Mouse (Mus musculus): ENCODE results near the gene Tssk4.

Gene Tssk4

DNA sequence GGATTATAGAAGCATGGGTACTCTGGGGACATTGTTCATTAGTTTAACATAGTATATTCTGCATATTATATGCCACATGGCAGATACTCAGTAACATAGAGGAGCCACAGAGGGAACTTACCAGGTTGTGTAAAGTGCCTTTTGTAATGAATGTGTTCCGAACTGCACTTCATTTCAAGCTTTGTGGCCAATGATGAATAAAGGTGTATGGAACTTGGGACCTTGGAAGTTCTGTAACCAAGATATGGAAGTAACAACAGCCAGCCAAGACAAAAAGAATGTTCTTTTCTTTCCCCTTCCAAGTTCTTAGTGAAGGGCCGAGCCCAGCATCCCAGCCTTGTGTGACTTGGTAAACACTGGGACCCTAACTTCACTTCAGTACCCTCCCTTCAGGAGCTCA lies at the start of gene Tssk4:
Gene Tssk4 (plus strand): TSS at position 301 of the 400 bp plus-strand sequence.
- no peak for DNase-seq (ENCODE audit: low spot score in 2 of 2)

GRCm38 (mm10) chr14:55603271-55603632 lies 46.7 kb upstream of the Tssk4 start, which contains the start of gene Irf9:
TSS of gene Irf9 (plus strand) at chr14:55603571.
- DNase-seq (ENCODE audit: low spot score in 2 of 2) = no peak

DNA sequence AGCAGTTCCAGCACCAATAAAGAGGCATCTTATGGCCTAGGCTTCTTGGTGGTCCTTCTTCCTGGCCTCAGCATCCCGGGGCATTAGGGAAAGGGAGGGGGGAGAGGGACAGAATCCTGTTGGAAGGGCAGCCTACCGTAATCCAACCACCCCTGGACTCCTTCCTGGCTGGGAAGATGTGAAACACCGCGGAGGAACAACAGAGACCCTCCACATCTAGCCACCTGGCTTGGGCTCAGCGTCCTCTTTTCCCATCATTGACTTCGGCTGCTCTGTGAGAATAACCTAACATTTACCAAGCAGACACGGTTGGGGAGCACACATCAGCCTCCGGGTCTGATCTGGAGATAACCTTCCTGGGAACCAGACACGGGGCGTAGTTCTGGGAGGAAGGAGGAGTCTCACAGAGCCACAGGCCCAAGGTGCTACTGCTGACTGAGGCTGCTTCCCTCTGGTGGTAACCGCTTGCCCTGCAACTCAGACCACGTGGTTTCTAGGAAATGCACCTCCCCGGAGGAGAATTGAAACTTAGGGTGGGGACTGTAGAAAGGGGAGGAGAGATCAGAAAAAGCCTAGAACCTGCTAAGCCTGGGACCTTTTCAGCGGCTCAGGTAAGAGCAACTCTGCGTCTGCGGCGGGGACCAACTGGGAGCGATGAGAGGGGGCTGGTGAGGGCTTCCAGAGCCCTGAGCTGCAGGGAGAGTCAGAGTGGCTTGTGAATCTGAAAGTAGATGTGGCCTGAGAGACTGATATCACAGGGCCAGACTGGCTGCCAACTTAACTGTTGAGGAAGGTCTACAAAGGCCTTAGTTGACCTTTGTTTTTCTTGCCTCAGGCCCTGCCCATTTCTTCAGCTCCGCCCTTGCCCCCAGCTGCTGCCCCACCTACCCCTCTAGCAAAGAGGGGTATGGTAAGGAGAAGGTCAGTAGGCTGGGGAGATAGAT lies 46.1 kb upstream of the Tssk4 start:
- DNase-seq (ENCODE audit: low spot score in 2 of 2) = peak; percentile 77 to 85

DNA sequence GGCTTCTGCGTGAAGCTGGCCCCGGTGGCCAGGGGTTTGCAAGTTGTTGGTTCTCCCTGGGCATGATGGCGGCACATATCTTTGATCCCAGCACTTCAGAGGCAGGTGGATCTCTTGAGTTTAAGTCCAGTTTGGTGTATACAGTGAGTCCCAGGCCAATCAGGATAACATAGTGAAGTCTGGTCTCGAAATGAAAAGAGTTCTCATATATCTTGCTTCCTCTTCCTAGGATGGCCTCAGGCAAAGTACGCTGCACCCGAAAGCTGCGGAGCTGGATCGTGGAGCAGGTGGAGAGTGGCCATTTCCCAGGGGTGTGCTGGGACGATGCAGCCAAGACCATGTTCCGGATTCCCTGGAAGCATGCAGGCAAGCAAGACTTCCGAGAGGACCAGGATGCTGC lies 45.2 kb upstream of the Tssk4 start:
- no peak for DNase-seq (ENCODE audit: low spot score in 2 of 2)

- DNase-seq (ENCODE audit: low spot score in 2 of 2) = no peak
Measured at GRCm38 (mm10) chr14:55605743-55606459, 44.1 kb upstream of the Tssk4 start.

GRCm38 (mm10) chr14:55608339-55608738 lies 41.6 kb upstream of the Tssk4 start:
- DNase-seq (ENCODE audit: low spot score in 2 of 2) = no peak

GRCm38 (mm10) chr14:55613346-55613745 lies 36.6 kb upstream of the Tssk4 start:
- DNase-seq (ENCODE audit: low spot score in 2 of 2) = no peak

DNA sequence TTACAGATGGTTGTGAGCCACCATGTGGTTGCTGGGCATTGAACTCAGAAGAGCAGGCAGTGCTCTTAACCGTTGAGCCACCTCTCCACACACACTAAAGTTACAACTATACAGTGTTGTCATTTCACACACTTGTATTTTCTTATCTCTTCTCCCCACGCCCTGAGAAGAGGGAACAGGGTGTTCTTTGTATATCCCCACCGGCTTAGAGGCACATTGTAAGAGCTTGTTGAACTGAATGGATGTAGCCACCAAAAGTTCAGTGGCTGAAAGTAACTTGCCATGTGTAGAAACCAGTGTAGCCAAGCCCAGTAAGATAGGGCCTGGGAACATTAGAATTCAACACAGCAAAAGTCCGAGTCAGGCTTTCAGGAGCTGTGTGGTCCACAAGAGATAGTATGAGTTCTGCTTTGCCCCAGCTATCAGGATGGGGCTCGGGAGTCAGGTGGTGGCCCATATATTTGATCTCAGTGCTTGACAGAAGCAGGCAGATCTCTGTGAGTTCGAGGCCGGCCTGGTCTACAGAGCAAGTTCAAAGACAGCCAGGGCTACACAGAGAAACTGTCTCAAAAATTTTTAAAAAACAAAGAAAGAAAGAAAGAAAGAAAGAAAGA lies 35.3 kb upstream of the Tssk4 start:
- DNase-seq (ENCODE audit: low spot score in 2 of 2) = no peak

DNA sequence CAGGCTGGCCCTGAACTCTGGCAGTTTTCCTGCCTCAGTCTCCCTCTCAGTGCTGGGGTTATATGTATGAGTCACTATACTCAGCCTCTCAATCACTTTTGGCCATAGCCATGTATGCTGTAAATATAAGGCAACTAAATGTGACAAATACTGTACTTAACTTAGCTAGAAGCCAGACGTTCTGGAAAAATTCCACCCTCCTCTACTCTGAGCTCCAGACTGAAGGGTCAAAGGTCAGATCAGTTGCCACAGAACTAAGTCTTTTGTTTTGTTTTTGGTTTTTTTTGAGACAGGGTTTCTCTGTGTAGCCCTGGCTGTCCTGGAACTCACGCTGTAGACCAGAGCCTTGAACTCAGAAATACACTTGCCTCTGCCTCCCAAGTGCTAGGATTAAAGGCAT lies 34.1 kb upstream of the Tssk4 start:
- DNase-seq (ENCODE audit: low spot score in 2 of 2) = no peak

- no peak for DNase-seq (ENCODE audit: low spot score in 2 of 2)
Measured at GRCm38 (mm10) chr14:55616844-55617243, 33.1 kb upstream of the Tssk4 start.

DNA sequence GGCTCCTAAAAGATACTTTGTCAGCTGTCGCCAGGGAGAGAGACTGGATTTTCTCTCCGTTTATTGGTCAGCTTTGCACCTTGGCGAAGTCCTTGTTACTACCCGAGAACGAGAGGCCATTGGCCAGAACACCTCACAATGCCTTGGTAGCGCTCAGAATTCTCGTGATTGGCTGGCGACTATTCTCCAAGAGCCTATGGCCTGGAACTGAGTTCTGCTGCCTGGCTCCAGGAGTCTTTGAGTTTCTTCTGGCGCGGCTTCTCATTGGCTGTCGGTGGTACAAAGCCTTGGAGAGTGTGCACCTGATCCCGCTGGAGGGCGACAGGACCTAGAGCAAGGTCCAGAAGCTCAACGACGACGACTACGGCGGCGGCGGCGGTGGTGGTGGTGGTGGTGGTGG lies 32.2 kb upstream of the Tssk4 start, which contains the start of gene Rec8:
Gene Rec8 (plus strand): TSS at position 216 of the 400 bp plus-strand sequence.
- no peak for DNase-seq (ENCODE audit: low spot score in 2 of 2)

DNA sequence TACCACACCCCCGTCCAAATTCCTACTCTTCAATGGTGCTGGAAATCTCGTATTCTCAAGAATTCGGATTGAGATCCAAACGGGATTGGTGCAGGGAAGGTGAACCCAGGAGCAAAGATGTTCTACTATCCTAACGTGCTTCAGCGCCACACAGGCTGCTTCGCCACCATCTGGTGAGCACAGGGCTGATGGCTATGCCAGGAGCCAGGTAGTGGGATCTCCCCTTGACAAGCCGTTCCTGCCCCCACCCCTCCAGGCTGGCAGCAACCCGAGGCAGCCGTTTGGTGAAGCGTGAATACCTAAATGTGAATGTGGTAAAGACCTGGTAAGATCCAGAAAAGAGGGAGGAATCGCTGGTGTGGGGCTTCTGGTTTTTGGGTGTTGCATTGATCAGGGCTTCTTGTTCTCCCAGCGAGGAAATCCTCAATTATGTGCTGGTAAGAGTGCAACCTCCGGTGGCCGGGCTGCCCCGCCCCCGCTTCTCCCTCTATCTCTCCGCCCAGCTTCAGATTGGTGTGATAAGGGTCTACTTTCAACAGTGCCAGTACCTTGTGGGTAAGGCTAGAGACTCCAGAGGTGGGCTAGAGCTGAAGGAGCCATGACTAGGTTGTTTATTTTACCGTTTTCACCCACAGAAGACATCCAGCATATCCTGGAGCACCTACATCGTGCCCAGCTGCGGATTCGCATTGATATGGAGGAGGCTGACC lies 31.3 kb upstream of the Tssk4 start:
- DNase-seq (ENCODE audit: low spot score in 2 of 2) = no peak

DNA sequence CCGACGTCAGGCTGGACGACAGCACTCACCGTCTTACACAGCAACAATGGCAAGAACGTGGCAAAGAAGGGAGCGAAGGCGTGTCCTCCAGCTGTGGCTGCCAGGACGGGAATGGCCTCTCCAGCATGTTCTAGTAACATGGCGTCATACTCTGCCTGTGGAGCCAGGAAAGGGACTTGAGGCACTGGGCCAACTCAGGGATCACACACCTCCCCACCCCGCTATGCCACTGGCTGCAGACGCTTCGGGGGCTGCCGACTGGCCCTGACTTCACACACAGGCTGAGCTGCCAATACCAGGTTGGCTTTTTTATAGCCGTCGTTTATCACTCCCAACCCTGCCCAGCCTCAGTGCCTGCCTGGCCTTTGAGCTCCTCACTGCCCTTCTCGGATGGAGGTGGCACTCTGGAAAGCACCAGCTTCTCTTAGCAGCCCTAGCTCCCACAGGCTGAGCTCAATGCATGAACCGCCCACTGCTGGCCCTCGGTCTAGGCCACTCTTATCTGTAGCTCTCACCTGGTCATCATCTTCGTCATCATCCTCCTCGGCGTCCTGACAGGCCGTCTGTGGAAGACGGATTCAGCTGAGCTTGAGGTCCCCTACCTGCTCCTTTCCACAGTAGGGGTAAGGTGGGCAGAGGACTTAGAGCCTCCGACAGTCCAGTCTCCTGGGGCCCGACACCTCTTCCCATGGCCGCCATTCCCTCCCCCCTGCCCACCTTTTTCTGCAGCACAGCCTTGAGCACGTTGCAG lies 21.7 kb upstream of the Tssk4 start:
- no peak for DNase-seq (ENCODE audit: low spot score in 2 of 2)

GRCm38 (mm10) chr14:55629312-55629711 lies 20.7 kb upstream of the Tssk4 start:
- no peak for DNase-seq (ENCODE audit: low spot score in 2 of 2)

DNA sequence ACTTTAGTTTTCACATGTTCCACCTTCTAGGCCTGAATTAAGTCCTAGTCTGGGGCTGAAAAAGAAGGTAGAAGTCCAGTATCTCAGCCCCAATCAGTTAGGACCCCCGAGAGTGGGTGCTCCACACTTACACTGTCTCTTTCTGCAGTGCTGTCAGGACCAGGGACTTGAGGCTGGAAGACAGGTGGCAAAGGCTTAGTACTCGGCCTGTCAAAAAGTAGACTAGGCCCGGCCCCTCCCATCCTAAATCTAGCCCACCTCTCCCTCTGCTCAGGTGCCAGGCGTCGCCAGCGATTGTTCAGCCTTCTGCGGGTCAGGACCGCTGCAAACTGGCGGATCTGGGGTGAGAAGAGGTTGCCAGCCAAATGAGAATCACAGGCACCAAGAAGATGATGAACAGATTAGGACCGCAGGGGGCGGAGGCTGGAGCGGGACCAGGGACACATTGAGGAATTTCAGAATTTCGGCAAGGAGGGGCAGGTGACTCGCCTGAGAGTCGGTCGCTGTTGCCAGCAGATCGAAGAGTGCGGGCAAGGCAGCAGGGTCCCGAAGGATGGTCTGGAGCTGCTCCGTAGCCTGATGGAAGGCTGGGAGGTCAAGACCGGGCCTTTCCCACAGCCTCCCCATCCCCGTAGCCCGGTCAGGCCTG lies 15.0 kb upstream of the Tssk4 start:
- no peak for DNase-seq (ENCODE audit: low spot score in 2 of 2)

GRCm38 (mm10) chr14:55635523-55636007 lies 14.4 kb upstream of the Tssk4 start, which contains the start of gene Ipo4:
TSS of gene Ipo4 (minus strand) at chr14:55635957.
- peak; percentile 79 to 86 for DNase-seq (ENCODE audit: low spot score in 2 of 2)

- no peak for DNase-seq (ENCODE audit: low spot score in 2 of 2)
Measured at GRCm38 (mm10) chr14:55637795-55638194, 12.2 kb upstream of the Tssk4 start, which contains the start of gene Gm49378. TSS of gene Gm49378 (minus strand) at chr14:55637895.

DNA sequence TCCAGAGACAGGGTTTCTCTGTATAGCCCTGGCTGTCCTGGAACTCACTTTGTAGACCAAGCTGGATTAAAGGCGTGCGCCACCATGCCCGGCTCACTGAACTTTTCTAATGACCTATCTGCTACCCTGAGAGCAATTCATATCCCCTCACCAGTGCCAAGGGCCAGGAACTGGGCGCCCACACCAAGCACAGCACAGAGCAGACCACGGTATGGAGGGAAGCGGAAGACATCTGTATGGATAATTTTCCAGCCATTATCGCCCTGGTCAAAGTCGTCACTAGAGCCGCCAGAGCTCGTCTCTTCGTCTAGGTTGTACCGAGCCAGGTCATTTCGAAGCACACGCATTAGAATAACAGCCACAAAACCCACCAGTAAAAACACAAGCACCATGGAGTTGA lies 9.2 kb upstream of the Tssk4 start:
- DNase-seq (ENCODE audit: low spot score in 2 of 2) = no peak

DNA sequence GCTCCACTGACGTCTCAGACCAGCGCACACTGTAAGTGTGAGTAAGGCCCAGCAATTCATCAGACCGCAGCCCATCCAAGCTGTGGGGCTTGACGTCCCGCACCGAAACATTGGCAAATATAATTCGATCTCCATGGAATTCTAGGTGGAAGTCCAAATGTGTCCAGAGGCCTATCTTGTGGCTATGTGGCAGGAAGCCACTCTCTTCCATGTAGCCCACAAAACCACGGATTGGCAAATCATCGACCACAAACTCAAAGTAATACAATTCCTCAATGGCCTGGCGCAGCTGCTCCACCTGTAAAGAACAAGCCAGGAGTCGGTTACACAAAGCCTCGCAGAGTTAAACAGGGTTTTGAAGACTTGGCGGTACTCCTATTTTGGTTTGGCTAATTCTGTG lies 8.7 kb upstream of the Tssk4 start:
- DNase-seq (ENCODE audit: low spot score in 2 of 2) = no peak

- no peak for DNase-seq (ENCODE audit: low spot score in 2 of 2)
Measured at GRCm38 (mm10) chr14:55642679-55643059, 7.3 kb upstream of the Tssk4 start.

All from frontal cortex, postnatal 10 days (tissue).